Mouse (Mus musculus): ENCODE measurements at regions not wholly inside any gene's neighbourhood (a gene's known extent, or its start where the extent isn't known, plus 50 kb on each side); places are given as distances from the start of the nearest gene placed in this dataset.

- no peak for DNase-seq (ENCODE audit: low spot score in 2 of 2)
Observed at GRCm38 (mm10) chr1:21132340-21132739, 53.3 kb upstream of the Tram2 start.

- no peak for DNase-seq (ENCODE audit: low spot score in 2 of 2)
Observed at GRCm38 (mm10) chr1:21146961-21147360, 67.9 kb upstream of the Tram2 start.

GRCm38 (mm10) chr1:21161742-21162141, 56.6 kb upstream of the Tmem14a start:
- DNase-seq (ENCODE audit: low spot score in 2 of 2): peak; percentile 71 to 82

GRCm38 (mm10) chr1:21166287-21166733, 52.1 kb upstream of the Tmem14a start:
- DNase-seq (ENCODE audit: low spot score in 2 of 2): peak; percentile 76 to 83

GRCm38 (mm10) chr1:21166762-21167161, 51.6 kb upstream of the Tmem14a start:
- no peak for DNase-seq (ENCODE audit: low spot score in 2 of 2)

Data from cerebellum, postnatal 4 days (tissue).